Mouse (Mus musculus) stomach, embryonic 16.5 days (tissue): ENCODE results near the gene Sdha. TPM values are rescaled to one million over a fixed set of nuclear protein-coding genes. Genes with fewer than 3 reads are reported as not detected.

Source experiments
- ATAC-seq: fragments of 200-750 bp; cut with Nextera tagmentation; 2 replicates; pipeline ENCODE4 v1.8.0; 2017; ENCODE audit warnings: moderate number of reproducible peaks, moderate TSS enrichment; ENCODE audit not compliant: insufficient read depth, low FRiP score
- H3K27ac ChIP-seq: fragments of 300-500 bp; sonication (generic); 2 replicates; pipeline ENCODE4 v1.5.1; 2014; ENCODE audit warnings: low read length
- H3K27me3 ChIP-seq: fragments of 300-500 bp; sonication (generic); 2 replicates; pipeline ENCODE4 v1.6.1; 2014; ENCODE audit warnings: low read length, control low read depth, mixed read lengths; ENCODE audit not compliant: control insufficient read depth, insufficient read depth
- H3K36me3 ChIP-seq: fragments of 300-500 bp; sonication (generic); 2 replicates; pipeline ENCODE4 v1.6.1; 2014; ENCODE audit warnings: low read length; ENCODE audit not compliant: control insufficient read depth, insufficient read depth
- H3K4me1 ChIP-seq: fragments of 300-500 bp; sonication (generic); 2 replicates; pipeline ENCODE4 v1.6.1; 2014; ENCODE audit warnings: low read length, control low read depth, mixed read lengths; ENCODE audit not compliant: control insufficient read depth, insufficient read depth
- H3K4me2 ChIP-seq: fragments of 300-500 bp; sonication (generic); 2 replicates; pipeline ENCODE4 v1.6.1; 2014; ENCODE audit warnings: low read depth, low read length, mixed read lengths
- H3K4me3 ChIP-seq: fragments of 300-500 bp; sonication (generic); replicated peaks from 2 replicates; pipeline ENCODE4 v1.5.1; 2014; ENCODE audit warnings: mild to moderate bottlenecking, low read length
- H3K9ac ChIP-seq: fragments of 300-500 bp; sonication (generic); 2 replicates; pipeline ENCODE4 v1.6.1; 2014; ENCODE audit warnings: low read length
- H3K9me3 ChIP-seq: fragments of 300-500 bp; sonication (generic); replicated peaks from 2 replicates; pipeline ENCODE4 v1.6.1; 2016; ENCODE audit warnings: low read length, control low read depth; ENCODE audit not compliant: control insufficient read depth
- WGBS: fragments of 180-500 bp; shearing (Covaris S2); extraction: QIAGEN DNeasy Blood & Tissue Kit; methylation state at CpG from one replicate; pipeline ENCODE4 v1.1.7; 2014; 5-methylcytosine and 5-hydroxymethylcytosine counted together
- polyA plus RNA-seq: library from polyadenylated mRNA; unstranded; fragments of >200 nt; fragmentation: Nextera tagmentation; extraction: Ambion mirVana; gene quantifications from 2 replicates; pipeline ENCODE4 v1.2.1, GENCODE M21; 2015

Sdha gene
- polyA plus RNA-seq = 273 and 292 TPM in 2 replicates

DNA sequence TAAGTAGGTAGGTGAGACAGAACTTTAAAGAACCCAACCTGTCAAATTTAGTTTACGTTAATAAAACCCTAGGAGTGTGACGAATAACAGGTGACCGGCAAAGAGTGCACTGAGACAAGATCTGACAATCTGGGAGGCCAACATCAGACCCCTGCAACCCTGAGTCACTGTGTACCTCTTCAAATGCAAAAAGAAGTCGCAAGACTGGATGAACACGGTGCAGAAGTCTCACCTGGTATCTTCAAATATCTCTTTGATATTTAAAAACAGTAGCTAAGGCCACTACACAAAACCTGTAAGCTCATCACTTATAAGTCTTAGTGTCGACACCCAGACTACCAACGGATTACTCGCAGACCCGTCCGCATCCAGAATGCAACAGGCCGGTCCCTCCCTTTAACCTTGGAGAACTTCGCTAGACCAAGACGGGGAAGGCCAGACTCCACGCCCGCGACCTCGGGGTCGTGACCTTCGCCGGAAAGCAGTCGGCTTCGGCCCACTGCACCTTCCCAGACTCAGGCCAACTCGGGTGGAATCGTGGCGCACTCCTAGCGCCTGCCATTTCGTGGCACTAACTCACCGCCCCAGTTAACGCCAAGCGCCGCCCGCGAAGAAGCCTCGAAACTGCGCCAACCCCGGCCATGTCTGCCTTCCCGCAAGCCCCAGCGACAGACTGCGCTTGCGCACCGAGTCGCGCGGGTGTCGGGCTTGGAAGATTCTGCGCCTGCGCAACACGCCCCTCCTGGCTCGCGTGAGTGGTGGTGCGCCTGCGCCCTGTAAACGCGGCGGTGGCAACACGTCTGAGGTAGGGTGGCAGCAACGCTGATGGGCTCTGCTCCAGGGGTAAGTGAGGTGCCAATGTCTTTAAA, at the start of gene Sdha, which contains the start of gene Ccdc127:
Gene Sdha, minus strand, starts transcription at position 715 of the 869 bp plus-strand sequence.
Gene Ccdc127, plus strand, starts transcription at position 744 of the 869 bp plus-strand sequence.
- under 1% methylated on average over 57 of the region's 57 CpGs for WGBS
- Histone ChIP-seq H3K4me2 (peak within 1 kb of the TSS; percentile 80), H3K27ac (peak within 1 kb of the TSS; percentile 64), H3K27me3 (no peaks in the 10 kb centered on the region), H3K36me3 (peaks cover 5% of the 10 kb centered on the region; the same call in 1 of the 2 replicates), H3K4me1 (peaks cover 14% of the 10 kb centered on the region), H3K9ac (peak within 1 kb of the TSS; percentile 90), H3K9me3 (no peaks in the 10 kb centered on the region), H3K4me3 (peak within 1 kb of the TSS; percentile 77)
- peak; percentile 98 for ATAC-seq

DNA sequence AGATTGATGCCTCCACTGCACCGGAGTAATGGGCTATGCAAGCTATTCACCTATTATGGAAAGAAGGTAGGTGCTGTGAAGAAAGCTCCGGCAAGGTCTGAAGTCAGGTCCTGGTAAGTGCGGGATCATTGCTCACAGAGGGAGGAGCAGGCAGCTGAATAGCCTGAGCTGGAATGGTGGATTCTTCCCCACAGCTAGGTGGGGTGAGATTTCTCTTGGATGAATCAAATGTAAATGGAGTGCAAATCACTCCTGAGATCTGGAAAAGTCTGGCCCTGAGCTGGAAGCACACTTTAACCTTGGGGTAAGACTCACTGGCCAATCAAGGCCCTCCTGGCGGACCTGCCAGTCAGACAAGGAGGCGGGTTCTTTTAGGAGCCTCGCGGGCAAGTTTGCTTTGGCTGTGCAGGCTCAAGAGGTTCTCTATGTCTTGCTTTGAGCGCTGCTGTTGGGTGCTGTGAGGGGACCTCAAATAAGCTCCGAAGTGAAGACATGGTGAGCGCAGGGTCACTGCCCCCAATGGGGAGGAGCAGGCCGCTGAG, 49.3 kb upstream of the Sdha start, which contains the start of gene Ftl1-ps1:
Gene Ftl1-ps1, plus strand, starts transcription at position 397 of the 542 bp plus-strand sequence.
- Histone ChIP-seq H3K27me3 (no peaks in the 10 kb centered on the region), H3K4me2 (no peak within 1 kb of the TSS), H3K4me3 (no peak within 1 kb of the TSS), H3K9me3 (no peaks in the 10 kb centered on the region), H3K9ac (no peak within 1 kb of the TSS), H3K4me1 (no peaks in the 10 kb centered on the region), H3K27ac (no peak within 1 kb of the TSS), H3K36me3 (no peaks in the 10 kb centered on the region)
- 14% methylated on average over 11 of the region's 11 CpGs for WGBS
- no peak for ATAC-seq

DNA sequence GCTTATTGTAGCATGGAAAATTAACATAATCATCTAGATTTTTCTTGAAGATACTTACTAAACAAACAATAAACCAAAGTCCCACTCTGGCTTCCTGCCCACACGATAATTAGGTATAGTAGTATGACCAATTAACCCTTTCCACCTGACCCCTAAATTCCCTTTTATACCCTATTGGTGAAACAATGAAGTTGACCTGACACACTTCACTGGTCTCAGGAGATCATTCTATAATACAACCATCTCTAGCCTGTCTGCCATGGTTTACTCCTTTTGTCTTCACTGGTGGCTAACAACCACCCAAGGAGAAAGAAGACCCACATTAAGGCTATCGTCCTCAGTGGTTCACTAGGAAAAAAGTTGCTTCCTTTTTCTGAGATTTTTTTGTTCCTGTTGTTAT, 41.1 kb upstream of the Sdha start:
- Histone ChIP-seq H3K4me3 (no peak overlapping the region), H3K4me2 (no peak overlapping the region), H3K27me3 (no peaks in the 10 kb centered on the region), H3K4me1 (no peaks in the 10 kb centered on the region), H3K27ac (no peak overlapping the region), H3K9ac (no peak overlapping the region), H3K9me3 (no peaks in the 10 kb centered on the region), H3K36me3 (no peaks in the 10 kb centered on the region)
- 76% methylated on average over 2 of the region's 2 CpGs for WGBS
- ATAC-seq = no peak

DNA sequence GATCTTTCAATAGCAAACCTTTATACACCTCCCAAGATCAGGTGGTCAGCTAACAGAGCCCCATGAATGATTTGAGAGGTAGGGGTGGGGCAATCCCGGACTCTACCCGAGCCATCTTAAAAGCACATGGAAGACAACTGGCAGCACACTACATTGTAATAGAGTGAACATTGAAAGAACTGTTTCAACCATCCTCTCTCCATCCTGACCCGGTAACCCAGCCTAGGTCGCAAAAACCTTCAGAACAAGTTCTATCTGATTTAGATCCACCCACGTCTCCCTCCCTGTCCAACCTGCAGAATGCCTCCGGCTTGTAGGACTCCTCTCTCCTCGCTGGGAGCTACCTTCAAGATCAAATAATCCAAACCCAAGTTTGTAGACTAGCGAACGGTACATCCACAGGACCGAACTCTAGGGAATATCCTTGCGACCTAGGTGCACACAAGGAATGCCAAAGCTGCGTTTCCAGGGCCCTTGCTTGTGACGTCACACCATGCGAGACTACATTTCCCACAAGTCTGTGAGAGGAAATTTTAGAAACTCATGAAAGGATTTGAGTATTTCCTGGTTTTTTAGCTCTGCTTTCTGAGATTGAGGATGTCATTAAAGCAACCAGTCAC, 40.4 kb upstream of the Sdha start, which contains the start of gene Zfp72:
Gene Zfp72, minus strand, starts transcription at position 466 of the 620 bp plus-strand sequence.
- Histone ChIP-seq H3K4me3 (peak within 1 kb of the TSS; percentile 62), H3K9me3 (no peaks in the 10 kb centered on the region), H3K27me3 (no peaks in the 10 kb centered on the region), H3K4me2 (peak within 1 kb of the TSS; percentile 79), H3K9ac (peak within 1 kb of the TSS; percentile 74), H3K27ac (no peak within 1 kb of the TSS), H3K4me1 (no peaks in the 10 kb centered on the region), H3K36me3 (no peaks in the 10 kb centered on the region)
- peak; percentile 85 for ATAC-seq
- WGBS = under 1% methylated on average over 14 of the region's 14 CpGs

DNA sequence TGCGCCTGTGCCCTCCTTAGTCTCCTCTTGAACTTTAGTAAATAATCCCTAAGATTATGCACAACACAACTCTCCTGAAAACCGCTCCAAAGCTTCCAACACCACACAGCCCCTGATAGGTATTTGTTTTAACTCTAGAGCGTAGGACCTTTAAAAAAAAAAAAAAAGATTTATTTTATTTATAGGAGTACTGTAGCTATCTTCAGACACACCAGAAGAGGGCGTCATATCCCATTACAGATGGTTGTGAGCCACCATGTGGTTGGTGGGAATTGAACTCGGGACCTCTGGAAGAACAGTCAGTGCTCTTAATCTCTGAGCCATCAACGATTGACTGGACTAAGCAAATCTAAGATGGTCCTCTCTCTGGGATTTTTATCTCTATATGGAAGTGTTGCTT, 39.6 kb upstream of the Sdha start:
- Histone ChIP-seq H3K27me3 (no peaks in the 10 kb centered on the region), H3K9ac (peak overlapping the region; percentile 74; the same call in 1 of the 2 replicates), H3K4me1 (no peaks in the 10 kb centered on the region), H3K36me3 (no peaks in the 10 kb centered on the region), H3K4me3 (peak overlapping the region; percentile 62), H3K4me2 (peak overlapping the region; percentile 79), H3K27ac (no peak overlapping the region), H3K9me3 (no peaks in the 10 kb centered on the region)
- no peak for ATAC-seq
- WGBS = 63% methylated on average over 6 of the region's 6 CpGs

DNA sequence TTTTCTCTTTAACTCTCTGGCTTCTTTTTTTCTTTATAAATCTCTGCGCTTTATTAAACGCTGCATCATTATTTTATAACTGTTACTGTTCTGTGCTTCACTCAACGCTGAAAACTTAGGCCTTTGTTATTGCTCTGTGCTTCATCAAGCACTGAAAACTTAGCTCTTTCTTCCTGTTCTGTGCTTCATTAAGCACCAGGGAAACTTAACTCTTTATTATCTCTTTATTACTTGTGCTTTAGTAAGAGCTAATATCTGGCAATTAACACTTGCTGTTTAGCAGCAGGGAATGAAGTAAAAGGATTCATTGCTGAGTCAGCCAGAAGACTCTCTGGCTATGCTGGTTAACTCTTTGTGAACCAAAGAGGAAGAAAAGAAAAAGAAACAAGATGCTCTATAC, 32.2 kb upstream of the Sdha start:
- ATAC-seq = no peak
- WGBS = 38% methylated on average over 3 of the region's 3 CpGs
- H3K4me3 ChIP-seq = no peak overlapping the region
- 0 out of 2 replicates have a peak, but pooled peaks cover 4% of the 10 kb centered on the region for H3K4me1 ChIP-seq
- H3K27ac ChIP-seq = no peak overlapping the region
- H3K9ac ChIP-seq = no peak overlapping the region
- no peak overlapping the region for H3K4me2 ChIP-seq
- H3K9me3 ChIP-seq = no peaks in the 10 kb centered on the region
- no peaks in the 10 kb centered on the region for H3K36me3 ChIP-seq
- no peaks in the 10 kb centered on the region for H3K27me3 ChIP-seq

DNA sequence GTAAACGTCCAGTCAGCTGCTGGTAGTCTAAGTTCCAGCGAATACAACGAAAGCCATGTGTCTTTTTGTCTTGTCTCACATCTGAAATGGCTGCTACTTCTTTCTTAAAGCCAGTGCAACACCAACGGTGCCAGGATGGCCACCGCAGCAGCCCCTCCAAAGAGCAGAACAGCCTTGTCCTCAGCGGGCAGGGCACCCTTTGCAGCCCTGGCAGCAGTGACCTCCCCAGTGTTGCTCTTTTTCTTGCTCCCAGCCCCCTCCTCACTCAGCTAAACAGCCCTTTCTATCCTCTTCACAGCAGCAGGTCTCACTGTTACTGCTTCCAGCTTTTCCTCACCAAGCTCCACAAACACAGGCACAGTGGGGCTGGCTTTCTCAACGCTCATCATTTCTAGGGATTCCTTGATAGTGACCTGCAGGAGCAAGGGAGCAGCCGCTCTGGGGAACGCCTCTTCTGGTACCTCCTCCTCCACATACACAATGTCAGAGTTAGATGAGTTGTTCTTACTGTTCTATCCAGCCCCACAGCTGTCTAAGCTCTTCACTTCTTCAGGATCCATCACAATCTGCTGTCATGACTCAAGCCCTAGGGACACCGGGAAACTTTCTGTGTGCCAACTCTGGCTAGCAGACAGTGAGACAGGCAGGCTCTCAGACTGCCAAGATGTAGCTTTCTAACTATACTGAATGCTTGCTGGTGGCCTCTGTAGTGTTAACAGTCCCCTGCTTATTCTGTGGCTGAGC, 31.6 kb upstream of the Sdha start:
- no peaks in the 10 kb centered on the region for H3K27me3 ChIP-seq
- H3K4me2 ChIP-seq = no peak overlapping the region
- no peak for ATAC-seq
- no peak overlapping the region for H3K4me3 ChIP-seq
- whole genome bisulfite sequencing = 62% methylated on average over 10 of the region's 10 CpGs
- no peaks in the 10 kb centered on the region for H3K9me3 ChIP-seq
- no peaks in the 10 kb centered on the region for H3K36me3 ChIP-seq
- H3K4me1 ChIP-seq = 0 out of 2 replicates have a peak, but pooled peaks cover 4% of the 10 kb centered on the region
- no peak overlapping the region for H3K9ac ChIP-seq
- no peak overlapping the region for H3K27ac ChIP-seq

DNA sequence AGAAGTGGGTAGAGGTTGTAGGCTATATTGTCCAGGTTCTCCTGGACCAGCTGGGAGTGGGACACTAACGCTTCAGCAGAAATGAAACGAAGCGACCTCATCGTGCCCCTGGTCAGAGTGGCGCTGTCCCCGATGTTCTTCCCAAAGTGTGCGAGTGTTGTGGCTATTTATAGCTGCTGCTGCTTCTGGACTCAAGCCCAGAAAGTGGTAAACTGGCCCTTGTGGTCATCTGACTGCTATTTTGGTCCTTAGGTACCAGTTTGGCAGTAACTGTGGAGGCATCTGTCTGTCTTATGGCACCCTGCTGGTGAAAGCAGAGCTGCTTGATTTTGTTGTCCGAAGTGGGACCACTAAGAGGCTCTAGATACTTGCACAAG, 13.8 kb upstream of the Sdha start, which contains the start of gene Lrrc14b:
Gene Lrrc14b, minus strand, starts transcription at position 147 of the 377 bp plus-strand sequence.
- H3K4me3 ChIP-seq = no peak within 1 kb of the TSS
- H3K36me3 ChIP-seq = 0 out of 2 replicates have a peak, but pooled peaks cover 7% of the 10 kb centered on the region
- H3K9ac ChIP-seq = no peak within 1 kb of the TSS
- H3K9me3 ChIP-seq = no peaks in the 10 kb centered on the region
- no peaks in the 10 kb centered on the region for H3K4me1 ChIP-seq
- no peak within 1 kb of the TSS for H3K4me2 ChIP-seq
- no peaks in the 10 kb centered on the region for H3K27me3 ChIP-seq
- ATAC-seq = no peak
- 57% methylated on average over 8 of the region's 8 CpGs for WGBS
- no peak within 1 kb of the TSS for H3K27ac ChIP-seq
